Mouse (Mus musculus) adrenal gland, postnatal 4 days (tissue): ENCODE measurements at regions not wholly inside any gene's neighbourhood (a gene's known extent, or its start where the extent isn't known, plus 50 kb on each side); places are given as distances from the start of the nearest gene placed in this dataset.

Source experiments
- DNase-seq, 2 experiments: peaks; one replicate each; pipeline ENCODE4 v3.0.0; 2021 to 2022; ENCODE audit warnings: low spot score in 2 of 2, mixed read lengths in 2 of 2

DNA sequence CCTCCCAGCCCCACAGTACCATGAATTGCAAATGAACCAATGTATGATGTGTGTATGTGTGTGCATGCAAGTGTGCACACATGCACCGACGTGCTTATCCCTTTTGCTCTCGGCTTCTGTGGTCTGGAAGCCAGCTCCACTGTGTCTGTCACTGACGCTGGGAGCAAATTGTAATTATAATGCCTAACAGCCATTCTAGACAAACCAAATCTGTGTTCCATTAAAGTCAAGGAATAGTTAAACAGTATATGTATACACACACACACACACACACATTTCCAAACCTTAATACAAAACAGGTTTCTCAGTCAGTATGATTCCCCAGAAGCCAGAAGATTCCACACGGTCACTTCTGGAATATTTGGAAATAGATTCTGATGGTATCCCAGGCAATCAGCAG lies 560.3 kb upstream of the Gm26657 start:
- no peak for DNase-seq

DNA sequence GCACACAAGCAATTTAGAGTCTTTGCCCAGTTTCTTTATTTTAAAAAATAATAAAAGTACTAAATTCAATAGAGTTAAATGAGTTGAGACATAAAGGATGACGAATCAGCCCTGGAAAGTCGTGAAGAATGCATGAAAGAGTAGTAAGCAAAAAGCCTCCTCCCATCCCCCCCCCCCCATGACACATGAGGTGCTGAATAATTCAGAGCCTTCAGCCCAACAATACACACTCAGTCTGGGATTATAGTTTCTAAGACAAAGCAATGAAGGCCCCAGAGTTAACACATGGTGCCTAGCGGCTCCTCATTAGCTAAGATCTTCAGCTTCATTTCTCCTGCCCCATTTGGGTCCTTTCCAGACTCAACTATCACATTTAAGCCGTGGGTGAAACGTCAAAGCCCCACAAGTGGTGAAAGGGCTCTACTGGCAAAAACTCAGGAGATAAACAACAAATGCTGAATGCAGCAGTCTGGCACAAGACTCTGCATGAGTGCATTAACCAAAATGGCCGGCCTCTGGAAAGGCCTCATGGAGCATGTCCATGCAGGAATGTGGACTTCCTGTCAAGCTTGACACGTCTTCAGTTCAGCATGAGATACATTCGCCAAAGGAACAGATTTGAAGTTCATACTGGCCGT lies 560.9 kb upstream of the Gm26657 start:
- no peak for DNase-seq

DNA sequence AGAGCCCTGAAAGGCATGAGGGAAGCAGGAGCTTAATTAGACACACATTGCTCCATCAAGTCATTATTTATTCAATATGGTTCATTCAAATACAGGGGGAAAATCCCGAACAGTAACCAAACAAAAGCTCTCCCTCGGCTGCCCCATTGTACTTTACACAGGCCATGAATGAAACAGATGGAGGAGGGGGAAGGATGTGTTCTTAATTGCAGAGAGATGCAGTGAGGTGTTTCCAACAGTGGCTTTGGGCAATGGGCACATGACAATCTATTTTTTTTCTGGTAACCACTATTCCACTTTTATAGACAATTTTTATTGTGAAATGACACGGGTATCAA lies 578.6 kb upstream of the Gm26657 start:
- no peak for DNase-seq

DNA sequence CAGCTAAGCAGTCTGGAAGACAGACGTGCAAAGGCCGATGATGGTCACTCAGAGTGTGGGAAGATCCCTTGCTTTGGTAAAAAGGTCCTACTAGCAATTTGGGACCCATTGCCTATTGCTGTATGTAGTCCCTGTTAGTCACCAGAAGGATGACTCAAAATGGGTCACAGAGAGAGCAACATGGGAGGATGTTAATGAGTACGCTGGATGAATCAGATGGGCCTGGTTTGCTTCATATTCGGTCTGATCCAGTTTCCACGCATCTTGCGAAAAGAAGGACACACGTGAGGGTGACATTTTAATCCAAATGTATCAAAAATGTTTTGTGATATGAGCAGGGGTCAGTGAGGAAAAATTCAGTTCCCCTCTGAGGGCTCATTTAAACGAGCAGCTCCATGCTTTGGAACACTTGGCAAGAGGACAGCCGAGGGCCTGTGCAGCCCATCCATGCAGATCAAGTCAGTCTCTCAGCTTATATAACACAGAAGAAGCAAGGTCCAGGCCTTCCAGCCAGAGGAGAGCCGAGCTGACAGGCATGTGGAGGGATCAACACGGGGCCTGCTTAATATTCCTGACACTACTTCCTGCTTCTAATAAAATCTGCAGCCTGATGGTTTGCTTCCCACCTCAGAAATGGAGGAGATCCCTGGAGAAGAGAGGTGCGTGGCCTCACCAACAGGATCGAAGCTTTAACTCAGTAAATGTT lies 579.2 kb upstream of the Gm26657 start:
- no peak for DNase-seq

DNA sequence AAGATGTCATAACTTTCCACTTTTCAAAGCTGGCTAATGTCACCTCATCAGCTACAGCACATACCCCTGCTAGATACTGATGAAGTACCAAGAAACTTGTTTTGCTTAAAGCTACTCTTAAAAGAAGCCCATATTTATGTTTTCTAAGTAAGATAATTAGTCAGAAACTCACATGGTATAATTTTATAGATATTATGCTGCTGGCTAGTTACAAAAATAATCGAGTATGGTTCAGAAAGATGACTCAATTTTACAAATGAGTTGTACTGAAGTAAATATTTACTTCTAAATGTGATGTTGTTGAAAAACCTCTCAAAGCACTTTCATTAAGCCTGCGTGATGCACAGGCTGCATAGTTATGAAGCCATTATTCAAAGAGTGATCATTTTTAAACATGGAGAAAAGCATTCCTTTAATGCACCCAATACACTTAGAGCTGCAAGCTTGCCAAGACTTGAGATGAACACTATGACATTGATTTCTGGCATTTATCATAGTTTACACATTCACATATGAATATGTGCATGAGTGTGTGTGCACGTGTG lies 582.3 kb upstream of the Gm26657 start:
- no peak for DNase-seq

DNA sequence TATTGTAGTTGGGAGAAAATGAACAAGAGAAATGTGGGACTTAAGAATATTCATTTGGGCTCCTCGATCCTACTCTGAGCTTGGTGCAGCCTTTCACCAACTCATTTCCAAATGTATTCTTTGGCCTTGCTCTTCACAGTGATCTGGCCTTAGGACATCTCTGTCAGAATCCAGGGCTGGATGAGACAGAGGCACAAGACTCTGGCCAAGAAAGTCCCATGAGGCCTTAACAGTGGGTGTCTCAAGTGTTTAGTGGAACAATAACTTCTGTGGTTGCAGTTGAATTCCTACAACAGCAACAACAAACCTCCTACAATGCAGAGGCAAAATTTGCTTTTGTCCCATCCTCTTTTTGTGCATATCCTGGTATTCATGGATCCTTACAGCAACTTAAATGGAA lies 589.2 kb upstream of the Gm26657 start:
- DNase-seq = no peak

DNA sequence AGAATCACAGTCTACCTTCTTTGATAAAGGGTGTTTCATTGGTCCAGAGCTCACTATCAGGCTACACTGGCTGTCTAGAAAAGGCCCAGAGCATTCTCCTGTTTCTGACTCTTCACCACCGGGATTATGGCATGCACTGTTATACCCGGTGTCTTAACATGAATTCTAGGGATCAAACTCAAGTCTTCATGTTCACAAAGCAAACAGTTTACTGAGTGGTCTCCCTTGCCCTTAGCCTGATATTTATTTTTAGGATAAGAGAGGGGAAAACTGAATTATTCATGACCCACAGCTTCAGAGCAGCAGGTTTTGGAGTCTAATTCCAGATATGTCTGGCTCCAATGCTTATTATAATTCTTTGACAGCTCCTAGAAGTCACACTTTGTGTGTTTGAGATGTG lies 596.0 kb upstream of the Gm26657 start:
- no peak for DNase-seq

DNA sequence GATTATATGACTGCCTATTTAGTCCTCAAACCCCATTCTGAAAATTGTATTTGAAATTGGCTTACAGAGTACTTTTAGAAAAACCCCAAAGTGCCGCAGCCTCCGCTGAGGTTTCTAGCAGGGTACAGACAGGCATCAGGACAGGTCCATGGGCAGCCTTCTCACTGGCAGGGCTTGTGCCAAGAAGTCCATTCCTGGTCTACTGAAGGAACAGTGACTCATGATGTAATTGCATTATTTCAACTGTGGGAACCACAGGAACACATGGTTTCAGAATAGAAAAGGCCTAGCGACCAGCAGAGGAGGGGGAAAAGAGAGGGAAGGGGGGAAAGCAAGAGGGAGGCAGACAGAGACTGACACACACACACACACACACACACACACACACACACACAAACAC lies 603.0 kb upstream of the Gm26657 start:
- DNase-seq = no peak

DNA sequence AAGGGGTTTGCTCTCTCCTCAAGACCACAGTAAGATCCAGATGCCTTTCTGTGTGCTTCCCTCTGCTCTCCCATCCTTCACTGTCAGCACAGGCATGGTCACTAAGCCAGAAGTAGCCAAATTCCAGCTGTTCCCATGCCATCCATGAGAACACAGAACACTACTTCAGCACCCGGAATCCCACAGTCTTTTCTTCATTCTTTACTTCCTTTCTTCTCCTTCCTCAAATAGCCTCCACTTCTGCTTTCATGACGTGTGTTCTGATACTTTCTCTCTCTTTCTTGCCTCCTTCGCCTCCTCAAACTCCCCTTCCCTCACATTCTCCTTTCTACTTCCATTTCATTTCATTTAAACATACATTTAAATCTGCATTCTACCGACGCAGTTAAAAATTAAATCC lies 602.1 kb upstream of the Klf4 start:
- DNase-seq = no peak

DNA sequence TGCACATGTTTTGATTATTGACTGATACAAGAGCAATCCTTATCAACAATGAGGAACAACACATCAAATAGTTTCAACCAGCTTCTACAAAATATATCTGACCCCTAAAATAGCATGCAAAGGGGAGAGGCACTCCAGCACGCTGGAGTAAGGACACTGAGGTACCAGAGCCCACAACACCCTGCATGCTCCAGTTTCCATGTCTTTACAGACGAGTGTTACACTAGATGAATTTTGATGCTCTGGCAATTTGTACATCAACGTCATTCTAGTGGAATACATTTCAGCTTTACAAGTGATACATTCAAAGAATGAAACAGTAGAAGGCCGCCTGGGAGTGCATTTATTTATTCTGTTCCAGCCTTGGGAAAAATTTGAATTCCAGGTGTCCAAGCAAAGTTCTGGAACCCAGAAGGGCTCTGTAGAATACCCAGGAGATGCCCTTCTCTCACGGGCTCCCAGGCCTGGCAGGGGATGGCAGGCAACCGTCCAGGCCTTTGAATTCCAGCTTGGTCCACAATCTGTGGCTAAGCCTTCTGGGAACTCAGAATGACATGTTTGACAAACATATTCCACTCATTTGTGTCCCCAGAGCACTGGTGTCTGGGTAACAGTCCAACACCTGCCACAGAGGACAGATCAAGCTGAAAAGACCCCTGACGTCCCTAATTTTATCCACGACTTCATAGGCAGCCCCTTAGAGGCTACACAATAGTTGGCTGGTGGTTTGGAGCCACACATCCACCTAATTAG lies 595.6 kb upstream of the Klf4 start:
- no peak for DNase-seq

DNA sequence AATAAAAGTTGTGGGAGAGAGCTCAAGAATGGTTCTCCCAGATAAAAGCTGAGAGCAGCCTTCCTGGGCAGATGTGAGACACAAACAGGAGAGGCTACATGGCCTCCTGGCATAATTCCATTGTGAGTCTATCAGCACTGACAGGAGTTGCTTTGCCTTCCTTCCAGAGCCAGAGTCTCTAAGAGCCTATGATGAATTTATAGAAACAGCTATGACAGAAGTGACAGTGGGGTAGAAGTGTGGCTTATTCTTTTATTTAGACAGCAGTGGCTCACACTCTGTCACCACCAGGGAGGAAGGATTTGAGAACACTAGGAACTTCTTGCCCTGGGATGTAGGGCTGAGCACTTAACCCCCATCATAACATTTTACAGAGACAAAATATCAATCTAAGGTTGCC lies 592.2 kb upstream of the Klf4 start:
- no peak for DNase-seq

DNA sequence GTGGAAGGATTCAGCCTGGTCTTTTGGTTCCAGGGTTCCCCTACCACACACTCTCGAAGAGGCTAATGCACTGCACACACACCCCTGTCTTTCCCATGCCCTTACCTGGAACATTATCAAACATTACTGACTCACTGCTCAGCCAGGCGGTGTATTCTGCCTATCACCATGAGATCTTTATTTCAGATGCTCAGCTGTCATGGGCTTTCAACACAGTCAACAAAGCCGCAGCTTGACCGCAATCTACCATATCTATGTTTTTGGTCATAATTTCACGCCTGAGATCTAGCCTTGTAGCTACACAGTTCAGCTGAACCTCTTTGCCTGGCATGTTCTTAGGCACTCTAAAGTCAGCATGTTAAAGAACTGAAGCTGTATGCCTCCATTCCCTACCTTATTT lies 589.9 kb upstream of the Klf4 start:
- no peak for DNase-seq

DNA sequence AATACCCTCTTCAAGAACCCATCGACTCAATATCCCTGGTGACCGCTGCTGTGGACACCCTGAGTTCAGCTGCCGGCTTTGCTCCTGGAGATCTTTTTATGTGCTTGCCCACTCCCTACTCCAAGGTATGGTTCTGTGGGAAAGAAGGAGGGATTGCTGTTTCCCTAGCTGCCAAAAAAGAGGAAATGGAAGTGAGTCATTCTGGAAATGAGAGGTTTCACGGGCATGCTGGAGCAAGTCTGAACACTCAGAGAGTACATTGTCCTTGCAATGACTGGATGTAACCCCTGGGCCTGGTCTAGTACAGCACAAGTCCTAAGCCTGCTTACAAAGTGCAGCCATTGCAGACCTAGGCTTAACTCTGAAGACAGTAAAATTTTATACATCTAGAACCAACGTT lies 589.4 kb upstream of the Klf4 start:
- no peak for DNase-seq

DNA sequence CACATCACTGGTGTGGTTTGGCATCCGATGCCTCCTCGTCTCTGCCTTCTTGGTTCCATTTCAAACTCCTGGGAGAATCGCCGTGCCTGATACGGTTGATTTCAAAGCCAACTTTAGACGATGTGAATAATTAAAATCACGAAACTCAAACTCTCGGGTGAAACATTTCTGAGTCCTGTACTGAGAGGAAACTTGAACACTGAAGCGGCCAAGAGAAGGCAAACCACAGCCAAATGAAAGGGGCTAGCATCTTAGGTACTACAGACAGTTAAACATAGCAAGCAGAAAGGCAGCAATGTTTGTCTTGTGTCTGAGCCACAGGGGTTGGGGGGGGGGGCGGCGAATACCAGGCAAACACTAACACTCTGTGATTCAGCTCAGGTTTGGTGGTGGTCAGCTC lies 588.1 kb upstream of the Klf4 start:
- DNase-seq = no peak

DNA sequence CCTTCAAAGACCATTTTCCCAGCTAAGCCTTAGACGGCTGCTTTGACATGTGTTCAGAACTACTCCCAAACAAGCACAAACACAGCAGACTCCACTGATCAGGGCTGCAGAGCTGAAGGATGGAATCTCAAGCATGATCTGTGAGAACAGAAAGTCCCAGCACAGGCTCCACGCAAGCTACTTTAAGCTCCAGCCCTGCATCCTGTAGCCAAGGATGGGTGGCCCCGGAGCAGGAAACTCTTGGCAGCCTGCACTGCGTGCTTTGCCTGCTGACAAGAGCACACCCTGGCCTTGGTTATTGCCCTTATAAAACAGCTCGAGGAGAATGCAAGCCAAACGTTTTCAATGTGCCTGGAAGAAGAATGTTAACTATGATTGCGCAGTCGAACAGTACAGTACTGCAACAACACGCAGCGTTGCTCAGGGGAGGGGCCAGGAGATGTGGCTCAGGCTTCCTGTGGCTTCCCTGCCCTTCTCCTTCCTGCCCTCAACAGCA lies 581.5 kb upstream of the Klf4 start:
- peak; percentile 27 to 54 for DNase-seq

DNA sequence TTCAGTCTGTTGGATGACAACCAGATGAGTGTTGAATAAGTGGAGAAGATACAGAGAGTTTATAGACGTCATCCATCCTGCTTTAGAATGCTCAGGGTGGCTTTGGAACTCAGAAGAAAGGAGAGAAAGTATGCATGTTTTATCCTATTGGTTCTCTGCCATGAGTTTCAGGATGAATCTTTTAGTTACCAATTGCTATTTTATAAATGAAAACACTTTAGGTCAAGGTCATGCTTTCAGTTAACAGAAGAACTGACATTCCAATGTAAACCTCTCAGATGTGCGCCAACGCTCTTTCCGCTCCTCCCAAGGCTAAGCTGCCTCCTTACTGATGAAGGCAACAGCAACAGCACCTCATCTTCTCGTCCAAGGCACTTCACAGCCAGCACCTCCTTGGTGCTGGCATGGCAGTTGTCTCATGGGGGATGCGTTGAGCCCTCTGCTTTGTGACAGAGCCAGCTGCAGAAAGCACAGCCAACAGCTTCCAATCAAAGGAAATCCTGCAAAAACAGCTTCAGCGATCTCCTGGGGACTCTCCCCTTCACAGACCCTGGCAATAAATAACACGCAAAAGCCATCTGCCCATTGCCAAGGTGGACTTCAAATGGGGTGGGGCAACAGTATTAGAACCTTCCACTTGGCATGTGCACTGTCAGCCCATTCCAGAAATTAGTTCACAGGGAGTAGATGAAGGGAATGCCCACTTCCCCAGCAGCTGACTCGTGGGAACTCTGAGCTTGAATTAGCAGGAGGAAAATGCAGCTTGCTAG lies 580.9 kb upstream of the Klf4 start:
- peak in 1 of 2 experiments; percentile 5 for DNase-seq

DNA sequence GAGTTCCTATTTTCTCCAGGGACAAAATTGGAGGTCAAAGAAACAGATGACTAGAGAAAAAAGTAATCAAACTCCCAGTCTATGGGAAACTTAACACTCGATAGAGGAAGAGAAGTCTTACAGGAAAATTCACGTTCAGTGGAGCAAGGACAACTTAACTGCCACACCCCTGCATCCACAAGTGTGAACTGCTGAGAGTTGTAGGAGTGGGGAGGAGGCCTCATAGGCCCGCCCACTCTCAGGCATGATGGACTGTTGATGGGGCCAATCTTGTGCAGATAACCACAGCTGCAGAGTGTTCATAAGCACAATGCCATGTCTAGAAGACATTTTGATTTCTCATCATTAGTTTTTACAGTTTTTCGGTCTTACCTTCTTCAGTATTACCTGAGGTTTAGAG lies 574.7 kb upstream of the Klf4 start:
- DNase-seq = no peak

DNA sequence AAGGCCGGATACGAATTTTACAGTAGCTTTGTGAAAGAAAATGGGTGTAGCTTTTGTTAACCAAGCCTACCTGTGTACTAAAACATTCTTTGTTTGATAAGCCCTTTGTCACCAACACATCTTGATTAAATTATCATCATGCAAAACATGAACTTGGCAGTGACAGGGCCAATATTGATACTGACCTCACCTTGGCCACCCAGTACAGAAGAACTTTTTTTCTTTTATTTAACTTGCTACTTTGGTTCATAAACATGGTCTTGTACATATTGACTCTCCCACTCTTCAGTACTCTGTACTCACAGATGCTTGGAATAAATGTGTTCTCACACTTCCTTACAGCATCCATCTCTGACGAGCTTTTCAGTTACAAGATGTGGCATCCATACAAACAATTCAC lies 570.0 kb upstream of the Klf4 start:
- no peak for DNase-seq

DNA sequence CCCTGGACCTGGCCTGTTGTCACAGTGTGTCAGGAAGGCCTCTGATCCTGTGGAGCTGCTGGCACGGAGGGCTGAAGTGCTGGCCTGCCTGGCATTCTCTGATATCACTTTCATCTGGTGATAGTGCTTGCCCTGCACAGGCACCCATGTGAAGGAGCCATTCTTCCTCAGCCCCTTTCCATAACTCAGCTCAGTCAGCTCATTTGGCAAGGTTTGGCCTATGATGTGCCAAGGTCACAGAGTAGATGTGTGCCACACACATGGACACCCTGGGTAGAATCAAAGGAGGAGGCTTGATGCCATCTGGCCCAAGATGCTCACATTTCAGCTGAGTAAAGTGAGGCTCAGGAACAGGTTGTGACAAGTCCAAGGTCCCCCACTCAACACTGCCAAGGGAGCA lies 558.5 kb upstream of the Klf4 start:
- DNase-seq = no peak

DNA sequence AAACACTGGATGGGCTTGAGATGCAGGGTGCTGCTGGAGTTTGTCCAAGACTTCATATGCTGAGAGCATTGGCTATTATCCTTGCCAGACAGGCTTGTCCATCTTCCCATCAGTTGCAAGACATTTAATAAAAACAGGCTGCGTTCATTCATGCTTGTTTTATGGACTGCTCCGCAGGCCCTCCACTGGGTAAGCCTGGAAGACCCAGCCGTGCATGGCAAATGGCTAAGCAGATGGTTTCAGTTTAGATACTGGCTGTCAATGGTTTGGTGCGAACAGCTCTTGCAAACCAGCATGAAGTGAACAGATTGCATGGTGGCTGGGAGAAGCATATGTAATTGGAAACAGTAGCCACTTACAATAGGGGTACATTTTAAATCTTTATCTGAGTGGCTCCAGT lies 556.4 kb upstream of the Klf4 start:
- DNase-seq = no peak

DNA sequence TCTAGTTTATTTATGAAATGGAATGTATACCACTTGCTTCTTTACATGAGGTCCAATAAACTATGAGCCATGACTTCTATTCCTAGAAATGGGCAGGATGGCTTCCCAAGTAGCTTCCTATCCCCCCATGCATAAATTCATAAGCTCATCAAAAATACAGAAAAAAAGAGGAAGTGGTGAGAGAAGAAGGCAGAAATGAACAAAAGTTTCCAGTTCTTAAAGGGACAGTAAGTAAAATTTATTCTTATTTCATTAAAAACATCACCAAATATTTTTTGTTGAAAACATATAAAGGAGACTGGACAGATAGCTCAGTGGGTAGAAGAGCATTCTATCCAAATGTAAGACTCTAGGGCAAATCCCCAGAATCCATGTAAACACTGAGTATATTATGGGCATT lies 554.0 kb upstream of the Klf4 start:
- DNase-seq = no peak

DNA sequence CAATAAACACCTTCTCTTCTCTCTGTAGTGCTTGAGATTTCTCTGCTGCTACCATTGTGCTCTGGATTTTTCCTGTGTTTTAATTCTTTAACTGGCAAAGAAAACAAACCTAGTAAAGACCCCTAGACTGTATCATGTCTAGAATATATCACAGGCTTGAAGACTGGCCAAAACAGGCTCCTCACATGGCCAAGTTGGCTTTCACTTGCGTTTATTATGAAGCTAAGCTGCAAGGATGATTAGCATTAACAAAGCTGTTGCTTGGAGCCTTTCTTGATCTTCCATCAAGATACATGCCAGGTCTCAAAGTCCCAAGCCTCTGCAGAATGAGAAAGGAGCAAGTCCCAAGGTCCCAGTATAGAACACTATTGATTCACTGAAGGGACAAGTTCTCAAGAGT lies 551.9 kb upstream of the Klf4 start:
- DNase-seq = no peak
